Mouse (Mus musculus) urinary bladder, postnatal 36 days (tissue): Measurements from ENCODE around the gene Prkab1.

ENCODE experiments used
- DNase-seq, 2 experiments: peaks; one replicate each; pipeline ENCODE4 v3.0.0; 2022; ENCODE audit warnings: low spot score in 2 of 2, mixed read lengths in 1 of 2

The Prkab1 gene

DNA sequence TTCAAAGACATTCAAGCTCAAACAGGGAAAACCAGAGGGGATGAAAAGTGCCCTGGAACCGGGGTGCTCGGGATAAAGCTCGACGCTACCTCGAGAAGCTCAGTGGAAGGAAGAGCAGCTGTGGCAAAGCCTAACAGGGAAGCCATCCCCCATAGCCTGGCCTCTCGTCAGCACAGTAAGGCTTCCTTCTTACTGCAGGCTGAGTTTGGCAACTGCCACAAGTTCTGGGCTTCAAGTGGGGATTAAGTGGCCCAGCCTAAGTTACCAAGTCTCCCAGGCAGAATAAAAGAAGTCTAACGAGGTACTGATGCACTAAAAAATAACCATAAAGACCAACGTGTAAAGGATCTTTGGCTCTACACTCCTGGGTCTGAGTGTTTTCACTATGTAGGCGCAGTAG lies 6.1 kb downstream of the Prkab1 start:
- DNase-seq = no peak

DNA sequence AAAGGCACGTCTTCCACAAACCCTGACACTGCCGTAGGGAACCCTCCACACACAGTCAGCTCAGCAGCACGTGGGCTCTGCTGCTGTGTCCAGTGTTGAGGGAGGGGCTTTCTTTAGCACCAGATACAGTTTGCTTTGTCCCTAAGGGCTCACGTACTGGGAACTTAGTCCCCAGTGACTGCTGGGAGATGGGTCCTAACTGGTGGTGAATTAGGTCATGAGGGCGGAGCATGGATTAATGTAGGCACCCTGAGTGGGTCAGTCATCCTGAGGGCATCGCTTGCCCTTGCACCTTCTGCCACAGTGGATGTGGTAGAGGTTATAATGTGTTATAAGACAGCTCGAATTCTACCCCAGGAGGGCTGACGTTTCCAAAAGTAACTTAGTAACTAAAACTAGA lies 6.9 kb downstream of the Prkab1 start:
- DNase-seq = no peak

DNA sequence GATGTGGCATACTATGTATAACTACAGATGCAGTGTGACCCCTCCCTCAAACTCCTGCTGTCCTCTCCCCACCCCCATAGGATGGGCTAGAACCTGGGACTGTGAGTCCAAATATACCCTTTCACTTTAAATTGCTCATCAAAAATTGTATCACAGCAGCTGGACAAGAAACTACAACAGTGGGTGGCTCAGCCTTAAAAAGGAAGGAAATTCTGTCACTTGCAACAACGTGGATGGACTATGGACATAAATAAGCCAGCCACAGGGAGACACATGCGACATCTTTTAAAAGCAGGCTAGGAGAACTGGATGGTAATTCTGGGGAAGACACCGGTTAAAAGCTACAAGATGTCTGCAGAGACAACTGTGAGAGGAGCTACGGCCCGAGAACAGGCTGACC lies 7.8 kb downstream of the Prkab1 start:
- DNase-seq = no peak

DNA sequence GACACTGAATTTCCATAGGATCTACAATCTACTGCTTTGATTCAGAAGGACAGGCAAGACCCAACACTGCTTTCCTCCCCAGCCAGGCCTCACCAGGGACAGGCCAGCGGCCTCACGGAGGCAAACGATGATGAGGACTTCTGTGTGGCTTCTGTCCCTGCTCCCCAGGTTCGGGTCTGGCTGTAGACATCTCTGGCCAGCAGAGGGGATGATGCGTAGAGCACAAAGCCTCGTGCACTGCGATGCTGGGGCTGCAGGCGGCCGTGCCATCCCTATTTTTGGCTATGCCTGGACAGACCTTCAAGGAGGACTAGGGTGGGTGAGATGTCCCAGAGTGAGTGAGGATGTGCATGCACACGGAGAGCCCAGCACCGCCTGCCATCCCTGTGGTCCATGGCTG lies 10.1 kb downstream of the Prkab1 start:
- no peak for DNase-seq

DNA sequence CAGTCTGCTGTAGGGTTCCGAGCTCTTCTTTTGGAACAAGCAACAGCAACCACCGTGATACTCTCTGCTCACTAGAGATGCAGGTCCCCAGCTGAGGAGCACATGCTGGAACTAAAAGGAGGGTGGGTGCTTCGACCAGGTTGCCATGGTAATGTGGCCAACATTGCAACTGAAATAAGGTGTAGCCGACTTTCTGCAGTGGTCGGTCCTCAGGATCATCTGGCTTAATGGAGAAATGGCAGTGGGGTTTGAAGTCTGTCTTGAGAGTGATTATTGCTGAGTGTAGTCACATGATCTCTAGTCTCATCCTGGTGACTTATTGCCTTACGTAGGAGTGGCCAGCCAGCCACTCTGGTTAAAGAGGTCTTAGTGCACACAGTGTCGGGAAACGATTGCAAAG lies 10.5 kb downstream of the Prkab1 start:
- no peak for DNase-seq

DNA sequence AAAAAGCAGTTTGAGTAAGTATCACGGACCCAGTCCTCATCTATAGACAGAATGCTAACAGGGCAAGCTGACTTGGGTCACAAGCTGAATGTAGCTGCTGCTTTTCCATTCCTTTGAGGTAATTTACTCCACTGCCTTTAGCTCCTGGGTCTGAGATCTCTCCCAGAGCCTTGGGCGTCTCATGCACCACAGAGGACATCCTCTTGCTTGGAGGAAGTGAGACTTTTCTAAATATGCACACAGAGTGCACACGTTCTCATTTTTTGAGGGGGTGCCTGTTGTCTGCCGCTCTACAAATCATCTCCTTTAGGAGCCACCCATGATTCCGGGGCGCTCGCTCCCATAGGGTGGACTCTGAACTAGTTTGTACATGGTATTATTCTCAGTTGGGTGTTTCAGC lies 11.8 kb downstream of the Prkab1 start:
- no peak for DNase-seq

DNA sequence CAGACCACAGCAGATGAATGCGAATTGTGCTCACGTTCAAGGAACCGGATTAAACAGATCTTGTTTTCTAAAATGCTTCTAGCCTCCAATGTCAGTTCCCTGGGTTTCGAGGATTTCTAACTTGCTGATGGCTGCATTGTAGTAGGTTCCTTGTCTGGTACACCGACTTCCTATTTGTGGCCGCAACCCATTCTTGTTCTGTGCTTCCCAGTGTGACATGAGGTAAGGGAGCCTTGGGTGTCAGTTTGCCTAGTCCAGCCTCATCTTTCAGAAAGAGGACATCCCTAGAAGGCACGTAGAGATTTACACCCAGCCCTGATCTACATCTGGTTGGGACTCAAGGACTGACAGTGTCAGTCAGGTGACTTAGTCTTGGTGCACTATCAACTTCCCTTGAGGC lies 12.6 kb downstream of the Prkab1 start:
- no peak for DNase-seq

DNA sequence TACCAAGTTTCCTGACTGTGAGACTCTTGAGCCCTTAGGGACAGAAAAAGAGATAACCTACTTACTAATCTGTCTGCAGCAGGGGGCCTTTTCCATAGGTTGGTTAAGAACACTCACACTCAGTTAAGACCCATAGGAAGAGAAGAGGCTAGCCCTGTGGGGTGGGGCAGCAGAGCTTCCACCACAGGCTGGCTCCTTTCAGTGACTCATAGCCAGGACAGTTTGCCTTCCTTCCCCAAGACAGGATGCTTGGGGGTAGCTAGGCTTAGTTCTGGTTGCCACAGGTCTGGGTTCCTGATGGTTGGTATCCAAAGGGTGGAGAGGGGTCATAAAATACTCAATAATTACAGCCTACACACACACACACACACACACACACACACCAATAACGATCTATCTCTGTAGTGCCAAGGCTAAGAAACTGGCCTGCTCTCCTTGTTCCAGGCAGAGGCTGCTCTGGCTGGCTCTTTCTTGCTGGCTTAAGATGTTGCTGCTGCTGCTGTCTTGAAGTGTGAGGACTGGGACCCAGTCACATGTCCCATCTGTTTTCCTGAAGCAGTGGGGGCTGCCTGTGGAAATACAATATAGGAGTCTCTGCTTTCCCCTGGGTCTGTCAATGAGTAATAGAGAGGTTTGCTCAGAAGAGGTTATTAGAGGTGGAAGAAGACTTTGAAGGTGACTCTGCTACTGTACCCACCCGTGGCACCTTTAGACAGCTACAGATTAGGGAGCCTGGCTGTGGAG lies 14.3 kb downstream of the Prkab1 start:
- DNase-seq = no peak

DNA sequence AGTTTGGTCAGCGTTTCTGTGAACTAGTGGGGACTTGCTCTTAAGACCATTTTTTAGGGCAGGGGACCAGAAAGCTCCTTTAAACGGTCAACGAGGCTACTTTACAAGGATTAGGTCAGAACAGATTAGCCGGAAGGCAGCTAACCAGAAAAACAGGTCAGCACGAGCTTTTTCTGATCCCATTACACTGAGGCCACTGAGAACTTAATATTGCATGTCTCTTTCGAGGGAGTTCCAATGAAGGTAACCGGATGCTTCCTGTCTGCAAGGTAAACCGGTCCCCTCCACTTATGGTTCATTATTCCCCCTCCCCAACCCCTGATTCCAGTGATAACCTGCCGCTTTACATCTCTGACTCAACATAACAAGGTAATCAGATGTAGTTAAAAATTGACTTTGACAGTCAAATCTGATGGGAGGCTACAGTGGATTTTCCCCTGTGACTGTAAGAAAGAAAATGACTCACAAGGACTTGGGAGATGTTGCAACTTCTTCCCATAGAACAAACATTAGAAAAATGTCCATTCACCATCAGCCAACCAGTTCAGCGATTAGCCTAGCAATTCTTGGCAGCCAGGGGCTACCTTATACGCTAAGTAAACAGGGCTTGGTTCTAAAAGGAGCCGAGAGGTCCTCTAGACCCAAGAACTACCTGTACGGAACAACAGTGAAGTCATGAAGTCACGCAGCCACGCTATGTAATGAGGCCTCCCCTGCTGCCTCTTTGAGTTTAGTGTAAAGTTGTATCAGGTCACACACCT lies 15.0 kb downstream of the Prkab1 start:
- peak; percentile 41 to 46 for DNase-seq

DNA sequence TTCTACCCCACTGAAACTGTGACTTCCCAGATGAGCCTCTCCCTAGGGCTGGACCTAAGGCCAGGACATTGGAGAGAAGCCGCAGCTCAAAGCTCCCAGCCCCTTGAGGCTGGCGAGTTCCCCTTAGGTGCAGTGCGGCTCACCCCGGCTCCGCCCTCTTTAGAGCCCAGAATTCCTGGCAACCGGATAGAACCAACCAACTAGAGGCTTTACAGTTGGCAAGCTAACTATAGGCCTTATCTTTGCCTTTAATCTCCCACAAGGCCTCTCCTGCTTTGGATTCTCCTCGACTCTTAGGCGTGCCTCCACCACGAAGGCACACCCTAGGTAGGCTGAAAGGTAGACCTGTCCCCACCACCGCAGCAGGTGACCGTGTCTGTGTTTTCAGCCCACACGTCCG lies 16.6 kb downstream of the Prkab1 start:
- DNase-seq = no peak

DNA sequence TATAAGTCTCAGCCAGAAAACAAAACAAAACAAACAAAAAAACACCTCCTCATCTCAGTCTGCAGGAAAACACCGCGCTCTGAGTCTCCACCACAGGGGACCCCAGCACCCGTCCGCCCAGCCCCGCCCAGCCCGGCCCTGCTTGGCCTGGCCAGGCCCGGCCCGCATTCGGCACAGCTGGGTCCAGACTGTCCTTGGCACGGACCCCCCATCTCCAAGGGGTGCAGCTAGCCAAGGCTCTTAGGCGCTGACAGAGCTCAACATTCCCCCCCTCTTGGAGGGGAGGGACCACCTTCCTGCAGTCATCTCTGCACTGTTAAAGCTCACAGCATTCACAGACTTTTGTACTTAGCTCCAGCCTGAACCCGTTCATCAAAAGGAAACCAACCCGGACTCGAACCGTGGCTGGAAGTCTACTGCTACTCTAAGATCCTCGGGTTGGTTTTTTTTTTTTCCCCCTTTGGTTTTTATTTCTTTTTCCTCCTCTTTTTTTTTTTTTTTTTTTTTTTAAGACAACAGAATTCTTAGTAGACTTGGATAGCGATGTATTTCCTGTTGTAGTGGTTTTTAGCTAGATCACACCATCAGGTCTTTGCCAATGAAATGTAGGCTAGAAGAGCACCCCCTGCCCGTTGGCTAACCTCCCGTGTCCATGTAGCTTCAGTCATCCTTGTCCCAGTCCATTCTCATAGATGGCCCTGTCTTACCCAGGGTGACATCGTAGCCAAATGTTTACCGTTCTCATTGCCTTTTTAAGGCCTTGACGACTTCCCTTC lies 17.8 kb downstream of the Prkab1 start:
- no peak for DNase-seq

DNA sequence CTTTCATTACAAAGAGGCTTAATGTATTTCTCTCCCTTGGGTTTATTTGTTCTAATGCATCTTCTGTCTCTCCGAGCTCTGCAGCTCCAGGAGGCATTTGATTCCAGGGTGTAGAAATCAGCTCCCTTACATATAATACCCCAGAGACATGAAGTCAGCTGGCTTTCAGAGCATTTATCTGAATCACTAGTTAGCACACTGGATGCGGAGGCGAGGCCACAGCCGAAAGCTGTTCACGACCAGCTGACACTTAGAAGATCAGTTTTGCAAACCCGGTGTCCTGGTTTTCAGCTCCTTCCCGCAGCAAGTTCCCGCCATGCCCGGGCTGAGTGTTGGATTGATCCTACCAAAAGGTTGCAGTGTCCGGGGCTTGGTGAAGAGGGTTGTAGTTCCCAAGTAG lies 20.0 kb downstream of the Prkab1 start:
- DNase-seq = no peak

DNA sequence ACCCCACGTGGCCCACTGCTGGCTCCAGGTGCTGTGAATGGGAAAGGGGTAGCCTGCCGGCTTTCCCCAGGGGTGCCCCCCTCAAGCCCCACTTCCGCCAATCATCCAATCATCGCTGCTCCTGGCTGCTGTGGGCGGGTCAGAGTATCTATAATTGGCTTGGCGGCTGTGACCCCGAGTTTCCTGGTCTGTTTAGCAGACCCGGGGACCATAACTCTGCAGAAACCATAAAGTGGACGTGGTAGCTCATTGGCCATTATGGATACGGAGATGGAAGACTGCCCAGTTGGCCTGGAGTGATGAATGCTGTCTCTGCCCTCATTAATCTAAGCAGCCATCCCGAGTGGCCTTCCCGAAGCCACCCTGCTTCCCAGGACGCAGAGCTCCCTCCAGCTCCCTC lies 20.5 kb downstream of the Prkab1 start:
- no peak for DNase-seq

DNA sequence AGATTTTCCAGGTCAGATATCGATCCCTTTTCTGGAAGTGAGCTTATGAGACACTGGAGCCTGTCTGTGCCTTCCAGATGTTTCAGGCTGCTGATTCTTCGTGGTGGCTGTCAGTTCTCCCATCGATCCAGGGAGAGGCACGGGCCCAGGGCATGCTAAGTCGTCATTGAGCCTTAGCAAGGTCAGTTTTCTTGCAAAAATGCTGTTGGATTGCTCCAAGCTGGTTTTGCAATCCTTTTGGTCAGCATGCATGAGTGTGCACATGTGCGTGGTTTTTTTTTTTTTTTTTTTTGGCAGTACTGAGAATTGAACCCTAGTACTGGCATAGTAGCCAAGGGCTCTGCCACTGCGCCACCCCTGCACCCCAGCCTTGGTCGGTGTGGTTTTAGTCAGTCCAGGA lies 21.2 kb downstream of the Prkab1 start:
- DNase-seq = no peak

DNA sequence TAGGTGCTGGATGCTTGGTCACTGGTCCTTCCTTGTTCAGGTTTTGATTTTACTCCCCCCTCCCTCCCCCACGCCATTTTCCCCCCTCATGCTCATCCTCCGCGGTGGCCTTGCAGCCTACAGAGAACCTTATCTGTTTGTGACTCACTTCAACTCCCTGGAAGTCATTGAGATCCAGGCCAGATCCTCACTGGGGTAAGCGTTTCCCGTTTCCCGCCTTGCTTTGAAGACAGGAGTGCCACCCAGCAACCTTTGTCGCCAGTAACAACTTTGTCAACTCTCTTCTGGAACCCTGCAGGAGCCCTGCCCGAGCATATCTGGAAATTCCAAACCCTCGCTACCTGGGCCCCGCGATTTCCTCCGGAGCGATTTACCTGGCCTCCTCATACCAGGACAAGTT lies 26.9 kb downstream of the Prkab1 start:
- no peak for DNase-seq

DNA sequence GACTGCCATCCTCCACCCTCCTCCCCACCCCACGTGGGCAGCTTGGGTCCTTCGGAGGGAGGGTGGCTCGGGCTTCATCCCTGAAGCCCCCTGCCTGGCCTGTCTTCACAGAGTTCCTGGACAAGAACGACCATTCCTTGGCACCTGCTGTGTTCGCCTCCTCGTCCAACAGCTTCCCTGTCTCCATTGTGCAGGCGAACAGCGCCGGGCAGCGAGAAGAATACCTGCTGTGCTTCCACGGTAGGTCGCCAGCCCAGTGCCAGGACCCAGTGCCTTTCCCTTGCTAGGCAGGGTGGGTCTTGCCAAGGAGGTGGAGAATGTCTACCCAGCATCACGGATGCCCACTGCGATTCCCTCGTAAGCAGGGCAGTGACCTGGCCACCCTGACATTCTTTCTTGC lies 30.2 kb downstream of the Prkab1 start:
- DNase-seq = no peak

DNA sequence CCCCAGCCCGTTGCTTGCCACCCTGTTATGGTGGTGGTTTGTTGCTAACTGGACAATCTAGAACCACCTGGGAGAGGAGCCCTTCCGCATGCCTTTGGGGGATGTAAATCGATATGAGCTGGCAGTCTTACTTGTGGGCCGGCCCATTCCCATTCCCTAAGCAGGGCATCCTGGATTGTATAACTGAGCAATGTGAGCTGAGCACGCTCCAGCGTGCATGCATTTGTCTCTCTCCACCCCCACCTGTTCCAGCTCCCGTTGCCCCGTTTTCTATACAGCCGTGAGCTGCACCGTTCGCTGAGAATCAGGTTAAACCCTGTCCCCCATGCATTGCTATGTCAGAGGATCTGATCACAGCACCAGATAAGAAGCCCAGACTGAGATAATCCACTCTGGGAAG lies 32.6 kb downstream of the Prkab1 start:
- no peak for DNase-seq

DNA sequence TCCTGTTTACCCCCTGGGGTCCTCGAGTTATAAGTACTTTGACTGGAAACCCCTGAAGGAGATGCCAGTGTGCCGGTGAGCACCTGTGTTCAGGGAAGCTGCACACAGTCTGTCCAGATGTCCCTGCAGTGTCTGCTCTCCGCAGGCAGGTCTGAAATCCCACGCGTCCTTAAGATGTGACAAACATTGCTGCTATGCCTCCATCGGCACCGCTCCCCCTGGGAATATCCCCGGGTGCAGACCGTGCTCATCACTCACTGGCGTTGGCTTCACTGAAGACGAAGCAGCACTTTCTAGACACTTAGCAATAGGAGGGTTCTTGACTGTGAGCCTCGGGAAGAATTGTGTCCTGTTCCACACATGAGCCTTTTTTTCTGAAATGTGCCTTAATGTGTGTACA lies 37.0 kb downstream of the Prkab1 start:
- DNase-seq = no peak

DNA sequence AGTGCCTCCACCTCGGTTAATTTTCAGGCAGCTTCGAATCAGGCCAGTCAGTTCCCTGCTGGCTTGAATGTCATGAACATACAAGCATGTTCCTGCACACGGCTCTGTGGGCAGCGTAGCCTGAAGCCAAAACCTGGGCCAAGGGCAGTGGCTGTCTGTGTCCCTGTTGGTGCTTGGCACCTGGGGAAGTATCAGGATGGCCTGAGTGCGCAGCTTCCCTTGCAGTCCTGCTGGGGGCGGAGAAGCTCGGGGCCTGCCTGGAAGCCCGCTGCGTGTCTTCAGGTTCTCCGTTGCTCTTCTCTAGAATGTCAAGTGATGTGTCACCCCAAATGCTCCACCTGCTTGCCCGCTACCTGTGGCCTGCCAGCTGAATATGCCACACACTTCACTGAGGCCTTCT lies 39.2 kb downstream of the Prkab1 start:
- DNase-seq = no peak

DNA sequence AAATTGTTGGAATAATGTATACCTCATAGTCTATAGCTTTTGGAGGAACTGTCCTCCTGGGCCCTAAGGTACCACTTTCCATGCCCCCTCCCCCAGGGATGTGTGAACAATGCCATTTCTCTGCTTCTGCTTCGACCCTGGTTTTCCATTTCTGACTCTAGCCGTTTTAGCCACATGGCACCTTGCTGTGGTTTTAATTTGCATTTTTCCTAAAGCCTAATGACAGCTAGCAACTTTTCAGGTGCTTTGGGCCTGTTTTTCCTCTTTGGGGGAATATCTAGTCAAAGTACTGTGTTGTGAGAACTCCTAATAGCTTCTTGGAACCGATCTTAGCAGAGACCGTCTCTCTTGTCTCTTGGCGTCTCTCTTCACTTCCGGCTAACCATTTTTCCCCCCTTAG lies 39.9 kb downstream of the Prkab1 start:
- no peak for DNase-seq

DNA sequence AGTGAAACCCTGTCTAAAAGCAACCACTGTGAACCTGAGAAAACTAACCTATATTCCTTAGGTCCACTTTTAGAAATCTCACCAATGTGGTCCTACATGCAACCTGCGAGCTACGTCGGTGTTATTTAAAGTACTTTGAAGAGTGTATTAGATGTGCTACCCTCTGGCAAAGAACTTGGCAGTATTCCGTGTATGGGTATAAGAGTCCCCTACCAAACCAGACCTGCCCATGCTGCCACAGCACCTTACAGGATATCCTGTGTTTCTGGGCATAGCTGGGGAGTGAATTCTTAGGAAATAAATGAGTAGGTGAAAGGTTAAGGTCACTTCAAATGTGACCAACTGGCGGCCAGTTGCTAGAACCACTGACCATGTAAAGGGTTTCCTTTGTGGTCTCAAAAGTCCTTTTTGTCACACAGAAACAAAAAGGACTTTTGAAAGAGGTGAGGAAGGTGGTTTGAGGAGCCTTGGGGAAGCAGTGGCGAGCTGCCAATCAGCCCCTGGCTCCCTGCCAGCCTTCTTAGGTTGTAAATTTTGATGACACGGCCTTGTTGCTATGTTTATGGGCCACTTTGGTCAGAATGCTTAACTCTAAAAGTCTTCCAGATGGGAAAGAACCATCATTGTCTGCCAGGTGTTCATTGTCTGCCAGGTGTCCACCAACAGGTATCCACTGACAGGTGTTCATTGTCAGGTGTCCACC lies 41.5 kb downstream of the Prkab1 start:
- DNase-seq = peak; percentile 50 to 66

DNA sequence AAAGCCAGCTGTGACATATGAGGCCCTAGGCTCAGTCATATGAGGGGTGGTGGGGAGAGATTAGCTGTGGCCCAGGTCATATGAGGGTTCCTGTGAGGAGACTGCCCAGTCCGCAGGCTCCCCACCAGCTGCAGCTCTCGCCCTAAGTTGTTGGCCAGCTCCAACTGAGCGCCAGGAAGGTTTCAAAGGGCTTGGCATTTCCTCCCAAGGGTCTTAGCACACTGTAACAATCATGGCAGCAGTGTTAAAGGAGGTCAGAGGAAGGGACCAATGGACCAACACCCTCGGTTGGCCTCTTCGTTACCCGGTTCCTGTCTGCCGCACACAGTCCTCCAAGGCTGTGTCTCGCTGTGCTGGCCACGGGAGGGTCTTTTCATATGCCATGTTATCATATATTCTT lies 43.8 kb downstream of the Prkab1 start:
- no peak for DNase-seq
